Mouse (Mus musculus) bone marrow, adult 2 months (tissue): ENCODE results near the gene Fuom.

Experiments
- CTCF ChIP-seq: fragments of 200-500 bp; IDR thresholded peaks from 2 replicates; pipeline ENCODE4 v1.5.1; 2011; ENCODE audit warnings: low read length, control low read depth; ENCODE audit not compliant: control insufficient read depth, insufficient read depth
- POLR2A ChIP-seq: fragments of 200-500 bp; IDR thresholded peaks from 2 replicates; pipeline ENCODE4 v1.6.1; 2011; ENCODE audit warnings: low read depth, mild to moderate bottlenecking, control low read depth, low read length, borderline replicate concordance; ENCODE audit not compliant: control insufficient read depth

GRCm38 (mm10) chr7:140138021-140138310, 35.7 kb upstream of the Fuom start:
- no peak for TF ChIP-seq CTCF
- no peak for TF ChIP-seq POLR2A
